Mouse (Mus musculus) urinary bladder, postnatal 4 days (tissue): ENCODE data around the gene Cep89.

ENCODE experiments used
- DNase-seq, 2 experiments: peaks; one replicate each; pipeline ENCODE4 v3.0.0; 2021 to 2022; ENCODE audit warnings: low spot score in 2 of 2

The Cep89 gene

GRCm38 (mm10) chr7:35485126-35485525 is 88.3 kb downstream of the Cep89 start:
- DNase-seq = no peak

- DNase-seq = no peak
Measured at GRCm38 (mm10) chr7:35486553-35486952, 89.7 kb downstream of the Cep89 start.
